Mouse (Mus musculus) liver, embryonic 16.5 days (tissue): Measurements from ENCODE around the gene Adgrl3. TPM values are rescaled to one million over a fixed set of nuclear protein-coding genes. Genes with fewer than 3 reads are reported as not detected.

Experiments used
- ATAC-seq: fragments of 200-750 bp; cut with Nextera tagmentation; 2 replicates; pipeline ENCODE4 v1.8.0; 2017; ENCODE audit warnings: low read depth, mild to moderate bottlenecking, moderate number of reproducible peaks, moderate library complexity
- H3K27ac ChIP-seq: fragments of 300-500 bp; sonication (generic); 2 replicates; pipeline ENCODE4 v1.5.1; 2014; ENCODE audit warnings: mild to moderate bottlenecking, low read length
- H3K27me3 ChIP-seq: fragments of 300-500 bp; sonication (generic); 2 replicates; pipeline ENCODE4 v1.6.1; 2014; ENCODE audit warnings: low read depth, low read length, mixed read lengths; ENCODE audit not compliant: control insufficient read depth, insufficient read depth
- H3K36me3 ChIP-seq: fragments of 300-500 bp; sonication (generic); 2 replicates; pipeline ENCODE4 v1.6.1; 2014; ENCODE audit warnings: mild to moderate bottlenecking; ENCODE audit not compliant: control insufficient read depth, insufficient read depth
- H3K4me1 ChIP-seq: fragments of 300-500 bp; sonication (generic); 2 replicates; pipeline ENCODE4 v1.6.1; 2014; ENCODE audit warnings: low read depth, low read length, mixed read lengths; ENCODE audit not compliant: control insufficient read depth
- H3K4me2 ChIP-seq: fragments of 300-500 bp; sonication (generic); 2 replicates; pipeline ENCODE4 v1.6.1; 2014; ENCODE audit warnings: low read depth, low read length, mixed read lengths
- H3K4me3 ChIP-seq: fragments of 300-500 bp; sonication (generic); 2 replicates; pipeline ENCODE4 v1.5.1; 2014; ENCODE audit warnings: low read depth, mild to moderate bottlenecking, low read length
- H3K9ac ChIP-seq: fragments of 300-500 bp; sonication (generic); 2 replicates; pipeline ENCODE4 v1.6.1; 2014; ENCODE audit warnings: low read depth, low read length
- H3K9me3 ChIP-seq: fragments of 300-500 bp; sonication (generic); replicated peaks from 2 replicates; pipeline ENCODE4 v1.6.1; 2016; ENCODE audit warnings: low read length; ENCODE audit not compliant: control insufficient read depth
- WGBS: fragments of 180-500 bp; shearing (Covaris S2); extraction: QIAGEN DNeasy Blood & Tissue Kit; methylation state at CpG from one replicate; pipeline ENCODE4 v1.1.7; 2014; ENCODE audit not compliant: insufficient replicate concordance; 5-methylcytosine and 5-hydroxymethylcytosine counted together
- polyA plus RNA-seq: library from polyadenylated mRNA; unstranded; fragments of >200 nt; fragmentation: Nextera tagmentation; extraction: Ambion mirVana; gene quantifications from 2 replicates; pipeline ENCODE4 v1.2.1, GENCODE M21; 2015

The Adgrl3 gene
- polyA plus RNA-seq, 1 experiment from 2014 or later = 0.89 TPM

GRCm38 (mm10) chr5:81088667-81089066, 68.7 kb downstream of the Adgrl3 start:
- Histone ChIP-seq H3K9ac (no peak overlapping the region), H3K4me3 (no peak overlapping the region), H3K4me2 (no peak overlapping the region), H3K36me3 (no peaks in the 10 kb centered on the region), H3K4me1 (no peaks in the 10 kb centered on the region), H3K27me3 (no peaks in the 10 kb centered on the region), H3K9me3 (no peaks in the 10 kb centered on the region), H3K27ac (no peak overlapping the region)
- WGBS = 65% methylated on average over 2 of the region's 2 CpGs
- ATAC-seq = no peak

DNA sequence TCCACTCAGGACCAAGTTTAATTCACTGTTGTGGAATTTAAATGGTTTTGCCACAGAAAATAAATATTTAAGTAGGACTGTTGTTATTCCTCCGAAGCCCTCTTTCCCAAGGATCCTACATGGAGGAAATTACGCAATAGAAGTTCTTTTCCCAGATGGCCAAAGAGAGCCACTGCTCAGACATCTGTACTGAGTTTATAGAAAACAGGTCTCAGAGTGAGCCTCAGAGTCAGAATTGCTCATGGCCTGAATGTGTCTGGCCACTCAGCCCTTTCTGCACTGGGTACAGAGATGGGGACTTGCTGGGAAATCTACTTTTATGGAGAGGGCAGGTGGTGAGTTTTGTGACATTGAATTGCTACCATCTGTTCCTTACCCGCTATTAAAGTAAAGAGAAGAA, 74.7 kb downstream of the Adgrl3 start:
- H3K4me2 ChIP-seq = no peak overlapping the region
- no peaks in the 10 kb centered on the region for H3K4me1 ChIP-seq
- H3K27ac ChIP-seq = no peak overlapping the region
- no peaks in the 10 kb centered on the region for H3K27me3 ChIP-seq
- 62% methylated on average over 3 of the region's 3 CpGs for WGBS
- H3K9me3 ChIP-seq = no peaks in the 10 kb centered on the region
- no peaks in the 10 kb centered on the region for H3K36me3 ChIP-seq
- H3K4me3 ChIP-seq = no peak overlapping the region
- no peak for ATAC-seq
- no peak overlapping the region for H3K9ac ChIP-seq

GRCm38 (mm10) chr5:81097131-81097530, 77.2 kb downstream of the Adgrl3 start:
- ATAC-seq = no peak
- Histone ChIP-seq H3K27ac (no peak overlapping the region), H3K4me3 (no peak overlapping the region), H3K4me1 (no peaks in the 10 kb centered on the region), H3K4me2 (no peak overlapping the region), H3K27me3 (no peaks in the 10 kb centered on the region), H3K9me3 (no peaks in the 10 kb centered on the region), H3K9ac (no peak overlapping the region), H3K36me3 (no peaks in the 10 kb centered on the region)
- WGBS = 70% methylated on average over 4 of the region's 4 CpGs

DNA sequence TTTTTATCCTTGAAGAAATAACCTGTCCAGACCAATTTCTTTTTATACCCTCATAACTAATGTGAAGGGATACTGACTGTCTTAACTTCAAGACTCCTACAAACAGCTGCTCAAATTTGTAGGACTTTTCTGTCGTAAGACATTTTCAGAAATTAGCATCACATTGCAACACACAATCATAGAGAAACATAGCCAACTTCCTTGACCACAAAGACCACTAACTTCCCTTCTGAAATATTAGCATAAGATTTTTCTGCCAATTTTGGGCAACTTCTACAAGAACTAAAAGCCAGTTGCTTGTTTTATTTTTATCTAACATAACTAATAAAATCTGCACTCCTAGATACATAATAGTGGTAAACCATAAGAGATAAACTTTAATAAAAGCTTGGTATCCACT, 87.5 kb downstream of the Adgrl3 start:
- H3K4me1 ChIP-seq = no peaks in the 10 kb centered on the region
- no peaks in the 10 kb centered on the region for H3K9me3 ChIP-seq
- no peak overlapping the region for H3K4me3 ChIP-seq
- H3K9ac ChIP-seq = no peak overlapping the region
- ATAC-seq = no peak
- WGBS = 18% methylated on average over 1 of the region's 1 CpGs
- no peaks in the 10 kb centered on the region for H3K27me3 ChIP-seq
- no peaks in the 10 kb centered on the region for H3K36me3 ChIP-seq
- H3K27ac ChIP-seq = no peak overlapping the region
- no peak overlapping the region for H3K4me2 ChIP-seq

GRCm38 (mm10) chr5:81124483-81124882, 104.5 kb downstream of the Adgrl3 start:
- Histone ChIP-seq H3K9ac (no peak overlapping the region), H3K27ac (no peak overlapping the region), H3K36me3 (no peaks in the 10 kb centered on the region), H3K4me3 (no peak overlapping the region), H3K4me2 (no peak overlapping the region), H3K9me3 (no peaks in the 10 kb centered on the region), H3K4me1 (no peaks in the 10 kb centered on the region), H3K27me3 (no peaks in the 10 kb centered on the region)
- 64% methylated on average over 4 of the region's 4 CpGs for WGBS
- ATAC-seq = no peak

DNA sequence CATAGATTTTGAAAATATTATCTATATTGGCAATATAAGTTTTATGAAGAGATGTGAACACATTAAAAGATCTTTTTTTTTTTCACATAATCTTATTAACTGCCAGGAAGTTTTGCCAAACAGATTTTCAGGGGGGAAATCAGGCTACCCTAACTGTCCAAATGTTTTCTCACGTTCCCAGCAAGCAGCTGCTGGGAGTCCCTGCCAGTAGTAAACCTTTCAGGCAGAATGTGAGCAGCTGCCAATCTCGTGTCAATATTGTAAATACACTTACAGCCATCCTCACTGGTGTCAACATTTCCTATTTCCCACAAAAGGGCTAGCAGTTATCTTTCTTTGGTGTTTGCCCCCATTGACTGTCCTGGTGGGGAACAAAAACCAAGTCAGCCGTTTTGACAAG, 107.7 kb downstream of the Adgrl3 start:
- no peak overlapping the region for H3K27ac ChIP-seq
- 29% methylated on average over 3 of the region's 3 CpGs for WGBS
- ATAC-seq = no peak
- H3K4me2 ChIP-seq = no peak overlapping the region
- H3K4me1 ChIP-seq = no peaks in the 10 kb centered on the region
- no peaks in the 10 kb centered on the region for H3K27me3 ChIP-seq
- H3K9ac ChIP-seq = no peak overlapping the region
- H3K4me3 ChIP-seq = no peak overlapping the region
- H3K36me3 ChIP-seq = no peaks in the 10 kb centered on the region
- no peaks in the 10 kb centered on the region for H3K9me3 ChIP-seq

- Histone ChIP-seq H3K9me3 (no peaks in the 10 kb centered on the region), H3K4me2 (no peak overlapping the region), H3K27ac (no peak overlapping the region), H3K4me3 (no peak overlapping the region), H3K36me3 (no peaks in the 10 kb centered on the region), H3K9ac (no peak overlapping the region), H3K27me3 (no peaks in the 10 kb centered on the region), H3K4me1 (no peaks in the 10 kb centered on the region)
- no peak for ATAC-seq
- 57% methylated on average over 1 of the region's 1 CpGs for WGBS
Observed at GRCm38 (mm10) chr5:81136394-81136793, 116.5 kb downstream of the Adgrl3 start.

DNA sequence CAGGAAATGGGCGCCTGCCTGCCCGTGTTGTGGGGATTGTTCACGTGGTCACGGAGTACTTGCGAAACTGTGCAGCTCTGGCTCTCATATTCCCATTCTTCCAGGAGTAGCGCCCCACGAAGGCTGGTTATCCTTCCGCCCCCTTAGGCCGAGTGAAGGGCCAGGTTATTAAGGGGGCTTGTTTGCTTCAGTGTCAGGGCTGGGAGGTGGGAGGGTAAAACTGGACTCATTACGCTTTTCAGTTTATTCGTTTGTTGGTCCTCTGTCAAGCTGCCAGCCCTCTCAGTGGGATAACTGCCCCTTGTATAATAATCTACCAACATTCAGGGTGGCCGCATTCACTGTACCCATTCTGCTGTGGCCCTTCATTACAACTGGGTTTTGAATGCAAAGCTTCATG, 135.9 kb downstream of the Adgrl3 start:
- Histone ChIP-seq H3K9me3 (no peaks in the 10 kb centered on the region), H3K4me3 (no peak overlapping the region), H3K36me3 (no peaks in the 10 kb centered on the region), H3K27me3 (no peaks in the 10 kb centered on the region), H3K4me2 (no peak overlapping the region), H3K27ac (no peak overlapping the region), H3K4me1 (no peaks in the 10 kb centered on the region), H3K9ac (no peak overlapping the region)
- 58% methylated on average over 12 of the region's 12 CpGs for WGBS
- ATAC-seq = no peak

DNA sequence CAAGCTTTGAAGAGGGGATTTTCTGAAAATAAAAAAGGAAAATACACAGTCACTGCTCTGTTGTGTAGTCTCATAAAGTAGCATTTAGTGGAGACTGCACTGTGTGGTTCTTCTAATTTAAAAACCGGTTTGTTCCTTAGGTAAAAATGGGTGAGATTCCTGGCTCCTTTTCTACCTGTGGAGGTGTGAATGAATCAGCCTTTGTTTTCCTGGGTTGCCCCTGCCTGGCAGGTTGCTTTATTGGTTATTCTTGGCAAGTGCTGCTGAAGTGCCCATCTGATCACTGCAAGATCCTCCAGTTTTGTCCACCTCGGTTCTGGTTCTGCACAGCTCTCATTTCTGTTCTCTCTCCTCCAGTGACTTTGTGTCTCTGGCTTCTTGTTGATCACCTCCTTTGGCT, 136.3 kb downstream of the Adgrl3 start:
- Histone ChIP-seq H3K4me2 (no peak overlapping the region), H3K27ac (no peak overlapping the region), H3K9ac (no peak overlapping the region), H3K9me3 (no peaks in the 10 kb centered on the region), H3K4me3 (no peak overlapping the region), H3K4me1 (no peaks in the 10 kb centered on the region), H3K36me3 (no peaks in the 10 kb centered on the region), H3K27me3 (no peaks in the 10 kb centered on the region)
- 28% methylated on average over 2 of the region's 2 CpGs for WGBS
- no peak for ATAC-seq

- H3K27me3 ChIP-seq = no peaks in the 10 kb centered on the region
- no peaks in the 10 kb centered on the region for H3K36me3 ChIP-seq
- no peak overlapping the region for H3K4me3 ChIP-seq
- H3K27ac ChIP-seq = no peak overlapping the region
- 44% methylated on average over 5 of the region's 5 CpGs for WGBS
- no peak for ATAC-seq
- H3K9ac ChIP-seq = no peak overlapping the region
- no peaks in the 10 kb centered on the region for H3K4me1 ChIP-seq
- no peak overlapping the region for H3K4me2 ChIP-seq
- H3K9me3 ChIP-seq = no peaks in the 10 kb centered on the region
Observed at GRCm38 (mm10) chr5:81156796-81157195, 136.9 kb downstream of the Adgrl3 start.
